Mouse (Mus musculus): ENCODE data around the gene Acpp. TPM values are rescaled to one million over a fixed set of nuclear protein-coding genes. Genes with fewer than 3 reads are reported as not detected.

Acpp gene
- total and polyA plus RNA-seq, 3 experiments = 0.27 to 0.97 (median 0.30) TPM

DNA sequence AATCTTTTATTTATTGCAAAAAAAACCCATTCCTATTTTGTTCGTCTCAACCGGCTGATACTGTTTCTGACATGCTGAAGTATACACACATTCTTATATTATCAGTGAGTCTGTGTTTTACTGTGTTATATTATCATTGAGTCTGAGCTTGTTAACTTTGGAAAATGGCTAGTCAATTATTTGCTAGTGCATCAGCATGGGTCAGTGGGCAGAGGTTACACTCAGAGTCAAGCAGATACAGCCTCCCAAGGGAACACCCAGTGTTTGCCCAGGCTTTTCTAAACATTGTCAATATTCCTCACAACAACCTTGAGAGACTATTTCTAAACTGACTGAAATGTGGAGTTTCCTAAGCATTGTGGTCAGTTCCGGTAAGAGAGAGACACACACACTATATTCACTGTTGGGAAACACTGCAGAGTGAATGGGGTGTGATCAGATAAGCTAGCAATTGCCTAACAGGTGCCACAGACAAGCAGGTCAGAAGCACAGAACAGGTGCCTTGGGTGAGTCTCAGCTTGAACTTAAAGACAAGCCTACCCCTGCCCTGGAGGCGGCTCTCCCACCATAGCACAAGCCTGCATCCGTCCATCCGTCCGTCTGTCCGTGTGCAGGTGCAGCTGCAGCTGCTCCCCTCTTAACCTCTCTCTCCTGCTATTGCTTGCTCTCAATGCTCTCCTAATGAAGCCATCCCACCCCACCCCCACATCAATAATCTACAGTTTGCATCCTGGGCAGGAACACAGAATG lies 18.1 kb upstream of the Acpp start:
- no peaks in the 10 kb centered on the region for H3K36me3 ChIP-seq (replicated peaks in 1 of 2; ENCODE audit: control insufficient read depth in 1 of 2, insufficient read depth in 1 of 2, low read length in 1 of 2)
- no peak overlapping the region for H3K9ac ChIP-seq (ENCODE audit: insufficient read depth, low read depth)
- no peak overlapping the region for H3K27ac ChIP-seq (ENCODE audit: insufficient read depth, low read depth)
- in situ Hi-C loops (cut with MboI; ENCODE audit: low pct_ligation_motif_present, low pct_unique_long_range_greater_than_20kb, low sequenced_read_pairs) (no loop called here), dilution Hi-C loops (cut with MboI; ENCODE audit: extremely low pct_ligation_motif_present, extremely low pct_unique_long_range_greater_than_20kb, low sequenced_read_pairs) (no loop called here)
- TF ChIP-seq JUND (conservative IDR thresholded peaks at IDR 0.05; ENCODE audit: low read depth, low read length) (no peak), TBP (conservative IDR thresholded peaks at IDR 0.05; ENCODE audit: low read depth, low read length) (no peak), RAD21 (IDR thresholded peaks at IDR 0.05; ENCODE audit: low read depth, low read length) (no peak), CHD1 (IDR thresholded peaks at IDR 0.05; ENCODE audit: low read depth, low read length) (no peak), EP300 (IDR thresholded peaks at IDR 0.05; ENCODE audit: low read length) (no peak), CHD2 (IDR thresholded peaks at IDR 0.05; ENCODE audit: low read length) (no peak), ZC3H11A (IDR thresholded peaks at IDR 0.05; ENCODE audit: low read depth, low read length) (no peak), E2F4 (IDR thresholded peaks at IDR 0.05; ENCODE audit: insufficient replicate concordance, low read depth, low read length) (no peak)
- H3K4me3 ChIP-seq (replicated peaks in 1 of 3; ENCODE audit: low read depth in 2 of 3, low read length in 2 of 3, poor library complexity in 1 of 3) = no peak overlapping the region
- no peak for DNase-seq (ENCODE audit: extremely low read depth)
- H3K4me1 ChIP-seq (ENCODE audit: control insufficient read depth in 1 of 2, insufficient read depth in 2 of 2) = no peaks in the 10 kb centered on the region
- peaks cover 2% of the 10 kb centered on the region for H3K9me3 ChIP-seq (replicated peaks; ENCODE audit: low read length)
- H3K79me2 ChIP-seq (replicated peaks; ENCODE audit: control insufficient read depth, extremely low read depth, insufficient read depth, poor library complexity, severe bottlenecking) = no peaks in the 10 kb centered on the region
- H3K4me2 ChIP-seq (ENCODE audit: insufficient read depth, low read depth, poor library complexity, severe bottlenecking) = no peak overlapping the region
- H3K27me3 ChIP-seq (replicated peaks) = no peaks in the 10 kb centered on the region

DNA sequence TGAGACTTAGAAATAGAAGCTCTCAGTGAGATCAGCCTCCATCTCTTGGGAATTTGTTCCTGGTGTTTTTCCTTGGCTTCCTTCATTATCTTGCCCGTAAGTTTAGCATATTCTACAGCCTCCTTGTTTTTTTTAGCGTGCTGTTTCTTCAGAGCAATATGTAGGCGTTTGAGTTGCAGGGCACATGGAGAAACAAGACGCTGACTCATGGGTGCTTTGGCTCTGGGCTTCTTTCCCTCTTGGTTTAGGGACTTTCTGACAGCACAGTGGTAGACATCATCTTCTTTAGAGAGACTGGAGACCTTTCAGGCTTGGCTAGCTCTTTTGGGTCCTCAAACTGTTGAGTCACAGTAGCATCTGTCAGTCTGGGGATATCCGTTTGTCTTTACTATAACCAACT lies 6.6 kb upstream of the Acpp start:
- in situ Hi-C loops (cut with MboI; ENCODE audit: low pct_ligation_motif_present, low pct_unique_long_range_greater_than_20kb, low sequenced_read_pairs) = no loop called here
- H3K27ac ChIP-seq (ENCODE audit: insufficient read depth, low read depth) = no peak overlapping the region

DNA sequence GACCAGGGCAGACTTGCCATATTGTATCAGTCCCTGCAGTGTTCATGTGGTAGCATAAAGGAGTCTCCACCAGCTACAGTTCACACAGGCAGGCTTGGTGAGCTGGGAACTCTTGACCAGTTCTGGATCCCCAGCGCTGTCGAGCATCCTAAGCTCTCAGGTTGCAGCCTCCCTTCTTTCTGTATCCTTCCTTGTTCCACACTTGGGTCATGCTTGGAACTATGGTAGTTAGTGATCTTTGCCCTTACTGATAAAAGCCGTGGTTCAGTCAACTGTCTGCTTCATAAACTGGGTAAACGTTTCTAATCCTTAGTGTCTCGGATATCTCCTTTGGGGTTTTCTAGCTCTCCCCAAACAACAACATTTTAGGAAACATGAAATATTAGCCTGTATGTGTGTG lies 1.9 kb upstream of the Acpp start:
- Histone ChIP-seq H3K4me3 (replicated peaks in 1 of 3; ENCODE audit: low read depth in 2 of 3, low read length in 2 of 3, poor library complexity in 1 of 3) (no peak overlapping the region), H3K4me2 (ENCODE audit: insufficient read depth, low read depth, poor library complexity, severe bottlenecking) (no peak overlapping the region), H3K27me3 (replicated peaks) (no peaks in the 10 kb centered on the region), H3K79me2 (replicated peaks; ENCODE audit: control insufficient read depth, extremely low read depth, insufficient read depth, poor library complexity, severe bottlenecking) (no peaks in the 10 kb centered on the region), H3K36me3 (replicated peaks in 1 of 2; ENCODE audit: control insufficient read depth in 1 of 2, insufficient read depth in 1 of 2, low read length in 1 of 2) (no peaks in the 10 kb centered on the region), H3K27ac (ENCODE audit: insufficient read depth, low read depth) (no peak overlapping the region), H3K9ac (ENCODE audit: insufficient read depth, low read depth) (no peak overlapping the region), H3K9me3 (replicated peaks; ENCODE audit: low read length) (no peaks in the 10 kb centered on the region), H3K4me1 (ENCODE audit: control insufficient read depth in 1 of 2, insufficient read depth in 2 of 2) (peaks cover 9 to 43% of the 10 kb centered on the region in 2 experiments)
- DNase-seq (ENCODE audit: extremely low read depth) = no peak
- TF ChIP-seq BHLHE40 (IDR thresholded peaks at IDR 0.05; ENCODE audit: low read depth, low read length) (no peak), ZMIZ1 (IDR thresholded peaks at IDR 0.05; ENCODE audit: low read depth, low read length) (no peak), USF2 (conservative IDR thresholded peaks at IDR 0.05; ENCODE audit: low read depth, low read length) (no peak), ELF1 (IDR thresholded peaks at IDR 0.05; ENCODE audit: low read depth, low read length) (no peak), MXI1 (IDR thresholded peaks at IDR 0.05; ENCODE audit: low read depth, low read length) (no peak)
- dilution Hi-C loops (cut with MboI; ENCODE audit: extremely low pct_ligation_motif_present, extremely low pct_unique_long_range_greater_than_20kb, low sequenced_read_pairs) = no loop called here
- in situ Hi-C loops (cut with MboI; ENCODE audit: low pct_ligation_motif_present, low pct_unique_long_range_greater_than_20kb, low sequenced_read_pairs) = no loop called here

More for the DNA sequence above, 6.6 kb upstream of the Acpp start:
- H3K79me2 ChIP-seq (replicated peaks; ENCODE audit: control insufficient read depth, extremely low read depth, insufficient read depth, poor library complexity, severe bottlenecking) = no peaks in the 10 kb centered on the region
- H3K4me2 ChIP-seq (ENCODE audit: insufficient read depth, low read depth, poor library complexity, severe bottlenecking) = no peak overlapping the region
- no peaks in the 10 kb centered on the region for H3K27me3 ChIP-seq (replicated peaks)
- dilution Hi-C loops (cut with MboI; ENCODE audit: extremely low pct_ligation_motif_present, extremely low pct_unique_long_range_greater_than_20kb, low sequenced_read_pairs) = no loop called here
- H3K36me3 ChIP-seq (replicated peaks in 1 of 2; ENCODE audit: control insufficient read depth in 1 of 2, insufficient read depth in 1 of 2, low read length in 1 of 2) = no peaks in the 10 kb centered on the region
- TF ChIP-seq PAX5 (IDR thresholded peaks at IDR 0.05; ENCODE audit: low read length) (no peak), NELFE (IDR thresholded peaks at IDR 0.05; ENCODE audit: low read depth, low read length) (no peak), POLR2A (IDR thresholded peaks at IDR 0.05; ENCODE audit: low read depth, low read length) (no peak), KAT2A (IDR thresholded peaks at IDR 0.05; ENCODE audit: insufficient replicate concordance, low read length) (no peak), SMC3 (IDR thresholded peaks at IDR 0.05; ENCODE audit: low read depth, low read length) (no peak), ZC3H11A (IDR thresholded peaks at IDR 0.05; ENCODE audit: low read depth, low read length) (no peak), SIN3A (IDR thresholded peaks at IDR 0.05; ENCODE audit: low read length) (no peak), HCFC1 (IDR thresholded peaks at IDR 0.05; ENCODE audit: low read depth, low read length) (no peak), ZMIZ1 (IDR thresholded peaks at IDR 0.05; ENCODE audit: low read depth, low read length) (no peak), UBTF (IDR thresholded peaks at IDR 0.05; ENCODE audit: low read depth, low read length) (no peak), BHLHE40 (IDR thresholded peaks at IDR 0.05; ENCODE audit: low read depth, low read length) (no peak), ETS1 (conservative IDR thresholded peaks at IDR 0.05; ENCODE audit: low read depth, low read length) (no peak)
- peaks cover 6 to 24% of the 10 kb centered on the region in 2 experiments for H3K4me1 ChIP-seq (ENCODE audit: control insufficient read depth in 1 of 2, insufficient read depth in 2 of 2)
- no peaks in the 10 kb centered on the region for H3K9me3 ChIP-seq (replicated peaks; ENCODE audit: low read length)
- no peak overlapping the region for H3K4me3 ChIP-seq (replicated peaks in 1 of 3; ENCODE audit: low read depth in 2 of 3, low read length in 2 of 3, poor library complexity in 1 of 3)
- peak; percentile 6 for DNase-seq (ENCODE audit: extremely low read depth)
- no peak overlapping the region for H3K9ac ChIP-seq (ENCODE audit: insufficient read depth, low read depth)

Data from CH12.LX (cell line).